Mouse (Mus musculus) cerebellum, adult 8-10 months (tissue): ENCODE measurements around the gene 4930404H24Rik.
A peak's percentile ranks its signal among the peaks of the same experiment; 100 is the strongest.

Source experiments
- DNase-seq: peaks from one replicate; pipeline ENCODE4 v3.0.0; 2022

The 4930404H24Rik gene

GRCm38 (mm10) chr2:153512416-153513323, 20.1 kb downstream of the 4930404H24Rik start:
- peak; percentile 49 for DNase-seq

GRCm38 (mm10) chr2:153513983-153514382, 21.4 kb downstream of the 4930404H24Rik start:
- DNase-seq, result peak; percentile 25

- DNase-seq, result peak; percentile 49
Observed at GRCm38 (mm10) chr2:153514497-153515380, 22.1 kb downstream of the 4930404H24Rik start.

GRCm38 (mm10) chr2:153515582-153515981, 23.0 kb downstream of the 4930404H24Rik start:
- peak; percentile 58 for DNase-seq

GRCm38 (mm10) chr2:153516961-153517360, 24.4 kb downstream of the 4930404H24Rik start:
- peak; percentile 28 for DNase-seq

- no peak for DNase-seq
Observed at GRCm38 (mm10) chr2:153520057-153520456, 27.5 kb downstream of the 4930404H24Rik start.

- no peak for DNase-seq
Observed at GRCm38 (mm10) chr2:153522270-153522669, 29.7 kb downstream of the 4930404H24Rik start.

GRCm38 (mm10) chr2:153523143-153523542, 30.6 kb downstream of the 4930404H24Rik start:
- no peak for DNase-seq

GRCm38 (mm10) chr2:153523656-153524055, 31.1 kb downstream of the 4930404H24Rik start:
- DNase-seq, result no peak

- no peak for DNase-seq
Observed at GRCm38 (mm10) chr2:153524727-153525126, 32.1 kb downstream of the 4930404H24Rik start.

- DNase-seq, result peak; percentile 21
Observed at GRCm38 (mm10) chr2:153525906-153526311, 33.3 kb downstream of the 4930404H24Rik start.

- peak; percentile 31 for DNase-seq
Observed at GRCm38 (mm10) chr2:153526850-153527530, 34.4 kb downstream of the 4930404H24Rik start.

- peak; percentile 57 for DNase-seq
Observed at GRCm38 (mm10) chr2:153527580-153528531, 35.3 kb downstream of the 4930404H24Rik start.

- DNase-seq, result peak; percentile 44
Observed at GRCm38 (mm10) chr2:153528571-153529364, 36.2 kb downstream of the 4930404H24Rik start.

- peak; percentile 65 for DNase-seq
Observed at GRCm38 (mm10) chr2:153529365-153529781, 36.8 kb downstream of the 4930404H24Rik start.

GRCm38 (mm10) chr2:153529931-153530766, 37.6 kb downstream of the 4930404H24Rik start, which contains the start of gene Nol4l:
Nol4l (minus strand) TSS chr2:153529971.
- peak; percentile 55 for DNase-seq

GRCm38 (mm10) chr2:153530948-153531347, 38.4 kb downstream of the 4930404H24Rik start:
- no peak for DNase-seq

GRCm38 (mm10) chr2:153533981-153534380, 41.4 kb downstream of the 4930404H24Rik start:
- DNase-seq, result no peak

GRCm38 (mm10) chr2:153538898-153539297, 46.3 kb downstream of the 4930404H24Rik start:
- no peak for DNase-seq
